Mouse (Mus musculus): ENCODE data around the gene Snrnp200.

- no peak for TF ChIP-seq EP300 (IDR thresholded peaks at IDR 0.05; ENCODE audit: low read depth)
- TF ChIP-seq CTCF (IDR thresholded peaks at IDR 0.05; ENCODE audit: low read depth), result 0 out of 2 replicates have a peak, but pooled peaks have one; percentile 20
These were observed 59.7 kb downstream of the Snrnp200 start for GRCm38 (mm10) chr2:127267854-127268253.

All from liver, postnatal 0 days (tissue).